Mouse (Mus musculus) layer of hippocampus, postnatal 10 days (tissue): ENCODE data around the gene Crim1. TPM values are rescaled to one million over a fixed set of nuclear protein-coding genes. Genes with fewer than 3 reads are reported as not detected.
"Not testable (repeated sequence)": the region's sequence is repeated elsewhere in the genome, so short reads cannot be mapped to it uniquely, and the experiment has no call there.

Experiments
- DNase-seq, 2 experiments: peaks; one replicate each; pipeline ENCODE4 v3.0.0; 2021; ENCODE audit warnings: low spot score in 2 of 2
- total RNA-seq, 2 experiments: library from RNA; stranded (reverse); gene quantifications; 2 replicates each; pipeline ENCODE4 v1.2.3; 2021

Gene Crim1
- total RNA-seq, 2 experiments from 2014 or later = 96.7 to 108 TPM

GRCm38 (mm10) chr17:78248197-78248596 lies 48.1 kb downstream of the Crim1 start:
- DNase-seq = no peak

GRCm38 (mm10) chr17:78248943-78249342 lies 48.9 kb downstream of the Crim1 start:
- DNase-seq = no peak

- no peak for DNase-seq
Measured at GRCm38 (mm10) chr17:78250149-78250938, 50.3 kb downstream of the Crim1 start.

GRCm38 (mm10) chr17:78253587-78253986 lies 53.5 kb downstream of the Crim1 start:
- not testable (repeated sequence) for DNase-seq

- no peak for DNase-seq
Measured at GRCm38 (mm10) chr17:78254256-78254655, 54.2 kb downstream of the Crim1 start.

- DNase-seq = no peak
Measured at GRCm38 (mm10) chr17:78255711-78256110, 55.7 kb downstream of the Crim1 start.

DNA sequence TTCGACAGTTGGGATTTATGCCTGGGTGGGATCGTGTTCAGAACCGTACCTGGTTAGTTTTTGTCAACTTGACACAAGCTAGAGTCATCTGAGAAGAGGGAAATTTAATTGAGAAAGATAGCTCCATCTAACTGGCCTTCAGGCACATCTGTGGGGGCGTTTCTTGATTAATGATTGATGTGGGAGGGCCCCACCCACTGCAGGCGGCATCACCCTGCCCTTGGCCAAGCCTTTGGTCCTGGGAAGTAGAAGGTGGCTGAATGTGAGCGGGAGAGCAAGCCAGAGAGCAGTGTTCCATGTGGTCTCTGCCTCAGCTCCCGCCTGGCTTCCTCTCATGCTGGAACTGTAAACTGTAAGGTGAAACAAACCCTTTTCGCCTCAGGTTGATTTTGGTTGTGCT lies 56.5 kb downstream of the Crim1 start:
- no peak for DNase-seq

DNA sequence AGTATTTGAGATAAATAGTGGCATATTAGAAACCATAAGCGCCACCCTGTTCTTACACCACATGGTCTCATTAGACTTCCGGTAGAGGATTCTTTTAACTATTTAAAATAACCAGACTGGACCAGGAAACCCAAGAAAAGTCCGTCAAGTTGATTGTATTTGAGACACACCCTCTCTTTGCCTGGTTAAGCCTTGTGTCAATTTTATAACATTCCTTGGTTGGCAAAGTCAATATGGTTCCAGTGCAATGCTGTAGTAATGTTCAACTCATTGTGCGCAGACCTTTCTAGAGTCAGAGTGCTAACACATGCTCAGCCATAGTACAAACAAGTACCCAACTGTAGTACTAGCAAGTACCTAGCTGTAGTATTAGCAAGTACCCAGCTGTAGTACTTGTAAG lies 61.6 kb downstream of the Crim1 start:
- no peak for DNase-seq

DNA sequence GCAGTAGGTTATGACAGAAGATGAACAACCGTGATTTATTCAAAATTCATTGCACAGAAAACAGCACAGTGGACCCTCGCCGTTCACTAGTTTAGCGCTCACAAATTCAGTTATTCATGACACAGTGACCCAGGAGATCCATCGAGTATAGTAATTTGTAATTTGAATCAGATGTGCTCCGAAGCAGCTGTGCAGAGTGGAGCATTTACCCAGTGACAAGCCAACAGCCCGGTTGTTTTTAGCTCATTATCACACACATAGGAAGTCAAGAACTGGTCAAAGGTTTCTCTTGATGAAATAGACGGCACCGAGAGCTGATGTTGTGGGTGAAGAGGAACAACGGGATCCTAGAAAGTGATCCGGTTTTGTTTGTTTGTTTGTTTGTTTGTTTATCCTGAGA lies 64.1 kb downstream of the Crim1 start:
- DNase-seq = no peak

DNA sequence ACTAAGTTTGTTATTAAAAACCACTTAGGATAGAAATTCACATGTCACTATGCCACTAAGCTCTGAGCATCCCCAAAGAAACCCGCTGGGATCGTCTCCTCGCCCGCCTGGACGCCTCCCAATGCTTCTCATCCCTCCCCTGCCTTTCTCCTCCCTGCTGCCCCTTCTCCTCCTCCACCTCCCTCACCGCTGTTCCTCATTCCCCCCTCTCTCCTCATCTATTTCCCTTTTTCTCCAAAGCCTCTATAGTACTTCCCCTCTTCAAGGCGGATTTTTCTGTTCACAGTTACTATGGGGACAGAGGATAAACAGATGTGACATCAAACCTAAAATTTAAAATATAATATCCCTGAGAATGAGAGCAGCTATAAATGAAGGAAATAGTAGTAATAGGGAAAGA lies 65.1 kb downstream of the Crim1 start:
- DNase-seq = no peak

DNA sequence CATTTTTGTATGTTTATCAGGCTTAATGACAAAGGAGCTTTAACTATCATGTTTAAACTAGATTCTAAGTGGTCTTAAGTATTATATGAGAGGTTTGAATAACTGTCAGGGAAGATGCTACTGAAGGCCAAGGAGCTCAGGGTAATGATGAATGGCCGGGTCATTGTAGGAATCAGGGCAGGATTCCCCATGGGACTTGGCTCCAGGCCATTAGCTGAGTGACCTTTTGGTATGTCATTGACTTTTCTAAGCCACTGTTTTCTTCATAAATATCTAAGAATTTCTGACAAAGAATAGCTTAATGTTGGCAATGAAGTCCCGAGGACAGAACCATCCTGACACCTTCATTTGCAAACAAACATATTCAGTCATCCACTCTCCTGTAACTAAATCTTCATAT lies 66.2 kb downstream of the Crim1 start:
- DNase-seq = no peak

DNA sequence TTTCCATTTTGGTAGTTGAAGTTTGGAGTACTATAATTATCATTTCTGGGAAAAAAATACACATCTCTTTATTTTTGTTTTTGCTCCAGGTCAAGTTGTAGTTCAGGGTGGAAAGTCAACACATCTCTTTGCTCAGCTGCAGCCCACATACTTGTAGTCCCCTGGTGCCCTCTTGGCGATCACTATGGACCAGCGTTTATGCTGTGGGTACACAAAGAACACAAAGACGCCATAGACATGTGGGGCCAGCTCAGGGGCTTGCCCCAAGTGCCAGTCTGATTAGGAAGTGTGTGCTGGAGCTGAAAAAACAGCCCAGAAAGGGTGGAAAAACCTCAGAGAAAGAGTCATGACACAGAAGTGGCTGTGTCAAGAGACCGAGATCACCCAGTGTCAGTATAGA lies 68.5 kb downstream of the Crim1 start:
- DNase-seq = no peak

- no peak for DNase-seq
Measured at GRCm38 (mm10) chr17:78269311-78269710, 69.3 kb downstream of the Crim1 start.

- no peak for DNase-seq
Measured at GRCm38 (mm10) chr17:78270019-78270418, 70.0 kb downstream of the Crim1 start.

DNA sequence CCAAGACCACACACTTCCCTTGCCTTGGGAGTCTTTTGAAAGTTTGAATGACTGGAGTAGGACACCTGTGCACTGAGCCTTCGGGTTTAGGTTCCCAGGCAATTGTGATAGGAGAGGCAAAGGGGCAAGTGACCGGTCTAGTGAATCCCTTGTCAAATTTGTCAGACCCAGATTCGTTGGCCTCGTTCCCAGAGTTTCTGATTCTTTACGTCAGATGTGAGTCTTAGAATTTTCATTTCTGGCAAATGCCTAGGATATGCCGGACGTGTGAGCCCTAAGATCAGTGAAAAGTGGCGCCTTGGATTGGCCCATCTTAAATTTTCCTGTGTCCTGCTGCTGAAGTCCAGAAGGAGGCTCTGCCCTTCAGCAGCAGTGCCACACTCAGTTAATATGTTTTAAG lies 71.7 kb downstream of the Crim1 start:
- DNase-seq = no peak

DNA sequence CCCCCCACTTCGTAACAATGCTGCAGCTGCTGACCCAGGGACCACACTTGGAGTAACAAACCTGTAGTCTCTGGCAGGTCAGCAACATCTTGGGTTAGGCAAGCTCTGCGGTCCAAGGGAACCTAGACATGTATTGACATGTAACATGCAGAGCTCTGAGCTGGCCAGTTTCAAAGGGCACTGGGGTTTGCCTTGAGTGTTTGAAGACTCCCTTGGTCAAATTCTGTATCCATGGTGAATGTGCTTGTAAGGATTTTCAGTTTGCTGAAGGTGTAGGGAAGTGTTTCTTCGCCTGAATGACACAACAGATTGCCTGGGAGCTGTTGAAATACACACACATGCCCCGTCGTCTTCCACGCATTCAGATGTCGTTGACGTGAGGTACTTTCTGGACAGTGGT lies 72.1 kb downstream of the Crim1 start:
- DNase-seq = no peak

DNA sequence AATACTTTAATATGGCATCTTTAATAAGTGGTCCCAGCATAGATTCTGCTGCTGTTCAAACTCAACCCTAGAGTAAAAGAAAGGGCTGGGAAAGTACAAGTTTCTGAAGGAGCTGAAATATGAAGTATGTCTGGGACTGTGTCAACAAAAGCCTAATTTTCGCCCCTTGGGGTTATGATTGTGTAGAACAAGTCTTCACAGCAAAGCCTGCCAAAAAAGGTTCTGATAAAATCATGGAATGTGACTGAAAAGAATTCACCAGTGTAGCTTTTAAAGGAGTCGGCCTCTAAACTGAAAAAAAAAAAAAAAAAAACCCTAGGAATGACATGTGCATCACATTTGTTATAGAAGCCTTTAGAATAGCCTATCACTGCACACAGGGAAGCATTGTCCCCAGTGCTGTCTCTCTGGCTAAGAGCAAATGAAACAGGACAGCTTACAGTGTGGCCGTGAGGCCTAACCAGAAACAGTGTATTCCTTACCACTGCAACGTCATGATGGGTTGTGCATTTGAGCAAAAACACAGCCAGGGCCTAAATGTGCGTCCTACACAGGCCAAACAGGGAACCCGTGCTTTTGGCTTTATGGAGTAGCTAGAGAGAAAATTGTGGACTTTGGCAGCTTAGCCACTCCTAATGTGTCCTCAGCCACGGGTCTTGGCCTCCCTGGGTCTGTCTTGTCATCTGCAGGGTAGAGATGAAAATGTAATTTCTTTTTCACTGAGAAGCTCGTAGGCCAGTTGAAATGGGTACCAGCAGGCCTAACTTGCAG lies 72.8 kb downstream of the Crim1 start:
- no peak for DNase-seq

DNA sequence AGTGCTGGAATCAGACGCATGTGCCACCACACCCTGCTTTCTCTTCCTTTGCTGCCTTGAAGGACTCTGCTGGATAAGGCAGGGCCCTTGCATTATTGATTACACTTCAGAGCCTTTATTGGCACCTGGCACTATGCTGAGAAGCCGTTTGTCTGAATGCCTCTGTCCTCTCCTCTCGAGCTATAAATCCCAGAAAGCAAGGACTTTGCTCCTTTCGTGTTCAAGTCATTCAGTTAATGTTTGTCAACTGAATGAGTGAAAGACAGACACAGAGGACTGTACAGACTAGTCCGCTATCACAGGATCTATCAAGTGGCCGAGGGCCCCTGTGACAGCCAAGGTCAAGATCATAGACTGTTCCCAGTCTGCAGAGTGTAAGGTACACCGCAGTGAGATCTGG lies 73.8 kb downstream of the Crim1 start:
- no peak for DNase-seq

GRCm38 (mm10) chr17:78274609-78275506 lies 74.8 kb downstream of the Crim1 start:
- no peak for DNase-seq

- no peak for DNase-seq
Measured at GRCm38 (mm10) chr17:78275507-78275813, 75.4 kb downstream of the Crim1 start.

GRCm38 (mm10) chr17:78279191-78279590 lies 79.1 kb downstream of the Crim1 start:
- no peak for DNase-seq
